Mouse (Mus musculus) liver, postnatal 0 days (tissue): ENCODE measurements around the gene Gpc6. TPM values are rescaled to one million over a fixed set of nuclear protein-coding genes. Genes with fewer than 3 reads are reported as not detected.

Source experiments
- ATAC-seq: fragments of 200-750 bp; cut with Nextera tagmentation; 2 replicates; pipeline ENCODE4 v1.8.0; 2017; ENCODE audit warnings: mild to moderate bottlenecking, moderate library complexity
- DNase-seq: peaks from one replicate; pipeline ENCODE4 v3.0.0-alpha.2; 2016
- H3K27ac ChIP-seq: fragments of 300-500 bp; sonication (generic); 2 replicates; pipeline ENCODE4 v1.5.1; 2014; ENCODE audit warnings: antibody characterized with exemption, moderate library complexity, mild to moderate bottlenecking, low read depth
- H3K27me3 ChIP-seq: fragments of 300-500 bp; sonication (generic); 2 replicates; pipeline ENCODE4 v1.6.1; 2014; ENCODE audit warnings: low read length, control low read depth, mixed read lengths; ENCODE audit not compliant: insufficient read depth
- H3K36me3 ChIP-seq: fragments of 300-500 bp; sonication (generic); replicated peaks from 2 replicates; pipeline ENCODE4 v1.6.1; 2014; ENCODE audit warnings: mild to moderate bottlenecking, control low read depth, low read length, moderate library complexity, mixed read lengths; ENCODE audit not compliant: insufficient read depth
- H3K4me1 ChIP-seq: fragments of 300-500 bp; sonication (generic); 2 replicates; pipeline ENCODE4 v1.6.1; 2014; ENCODE audit warnings: antibody characterized with exemption, mild to moderate bottlenecking, control low read depth; ENCODE audit not compliant: insufficient read depth
- H3K4me2 ChIP-seq: fragments of 300-500 bp; sonication (generic); 2 replicates; pipeline ENCODE4 v1.6.1; 2014; ENCODE audit warnings: low read depth, mild to moderate bottlenecking, low read length, moderate library complexity, mixed read lengths
- H3K4me3 ChIP-seq: fragments of 300-500 bp; sonication (generic); 2 replicates; pipeline ENCODE4 v1.5.1; 2014; ENCODE audit warnings: low read depth, low read length
- H3K9ac ChIP-seq: fragments of 300-500 bp; sonication (generic); replicated peaks from 2 replicates; pipeline ENCODE4 v1.6.1; 2014; ENCODE audit warnings: mild to moderate bottlenecking, moderate library complexity
- H3K9me3 ChIP-seq: fragments of 300-500 bp; sonication (generic); 2 replicates; pipeline ENCODE4 v1.6.1; 2016; ENCODE audit warnings: mild to moderate bottlenecking, control low read depth, low read length, mixed read lengths
- CTCF ChIP-seq: sonication (generic); IDR thresholded peaks from 2 replicates; pipeline ENCODE4 v1.5.1; 2016; ENCODE audit warnings: antibody characterized with exemption, low read depth
- EP300 ChIP-seq: IDR thresholded peaks from 2 replicates; pipeline ENCODE4 v1.6.1; 2016; ENCODE audit warnings: antibody characterized with exemption, low read depth, mild to moderate bottlenecking
- WGBS: fragments of 180-500 bp; shearing (Covaris S2); extraction: QIAGEN DNeasy Blood & Tissue Kit; methylation state at CpG from one replicate; pipeline ENCODE4 v1.1.7; 2014; ENCODE audit not compliant: insufficient replicate concordance; 5-methylcytosine and 5-hydroxymethylcytosine counted together
- polyA plus RNA-seq: library from polyadenylated mRNA; unstranded; fragments of >200 nt; fragmentation: Nextera tagmentation; extraction: Ambion mirVana; gene quantifications from 2 replicates; pipeline ENCODE4 v1.2.1, GENCODE M21; 2015

Gpc6 gene
- polyA plus RNA-seq, 1 experiment from 2014 or later, result 4.8 TPM

GRCm38 (mm10) chr14:117921393-117922014 is 996.4 kb downstream of the Gpc6 start:
- no peak overlapping the region for H3K27ac ChIP-seq
- no peaks in the 10 kb centered on the region for H3K27me3 ChIP-seq
- H3K9me3 ChIP-seq, result no peaks in the 10 kb centered on the region
- ATAC-seq (no peak), DNase-seq (no peak)
- no peak overlapping the region for H3K9ac ChIP-seq
- 78% methylated on average over 18 of the region's 18 CpGs for WGBS
- no peak overlapping the region for H3K4me3 ChIP-seq
- no peaks in the 10 kb centered on the region for H3K4me1 ChIP-seq
- H3K36me3 ChIP-seq, result no peaks in the 10 kb centered on the region
- no peak for TF ChIP-seq CTCF
- TF ChIP-seq EP300, result no peak
- H3K4me2 ChIP-seq, result no peak overlapping the region

GRCm38 (mm10) chr14:117923667-117924066 is 998.6 kb downstream of the Gpc6 start:
- no peaks in the 10 kb centered on the region for H3K4me1 ChIP-seq
- H3K27me3 ChIP-seq, result no peaks in the 10 kb centered on the region
- H3K27ac ChIP-seq, result no peak overlapping the region
- DNase-seq (no peak), ATAC-seq (no peak)
- WGBS, result 82% methylated on average over 8 of the region's 8 CpGs
- no peak overlapping the region for H3K4me2 ChIP-seq
- TF ChIP-seq CTCF (no peak), EP300 (no peak)
- no peak overlapping the region for H3K9ac ChIP-seq
- no peak overlapping the region for H3K4me3 ChIP-seq
- no peaks in the 10 kb centered on the region for H3K9me3 ChIP-seq
- H3K36me3 ChIP-seq, result no peaks in the 10 kb centered on the region

- ATAC-seq (no peak), DNase-seq (no peak)
- WGBS, result 51% methylated on average over 13 of the region's 13 CpGs
- Histone ChIP-seq H3K4me1 (no peaks in the 10 kb centered on the region), H3K36me3 (no peaks in the 10 kb centered on the region), H3K9ac (no peak overlapping the region), H3K27me3 (no peaks in the 10 kb centered on the region), H3K9me3 (no peaks in the 10 kb centered on the region), H3K4me2 (no peak overlapping the region), H3K4me3 (no peak overlapping the region), H3K27ac (no peak overlapping the region)
- TF ChIP-seq EP300, result no peak
- TF ChIP-seq CTCF, result no peak
Observed at GRCm38 (mm10) chr14:117930105-117930847, 1005.2 kb downstream of the Gpc6 start.

GRCm38 (mm10) chr14:117930848-117931816 is 1006.0 kb downstream of the Gpc6 start:
- ATAC-seq (no peak), DNase-seq (no peak)
- no peak overlapping the region for H3K27ac ChIP-seq
- H3K27me3 ChIP-seq, result no peaks in the 10 kb centered on the region
- H3K9me3 ChIP-seq, result no peaks in the 10 kb centered on the region
- no peak overlapping the region for H3K4me2 ChIP-seq
- WGBS, result 74% methylated on average over 16 of the region's 16 CpGs
- TF ChIP-seq EP300 (no peak), CTCF (no peak)
- no peaks in the 10 kb centered on the region for H3K4me1 ChIP-seq
- H3K9ac ChIP-seq, result no peak overlapping the region
- no peaks in the 10 kb centered on the region for H3K36me3 ChIP-seq
- no peak overlapping the region for H3K4me3 ChIP-seq

- ATAC-seq (no peak), DNase-seq (no peak)
- no peak overlapping the region for H3K4me2 ChIP-seq
- no peak overlapping the region for H3K4me3 ChIP-seq
- TF ChIP-seq CTCF (no peak), EP300 (no peak)
- no peaks in the 10 kb centered on the region for H3K9me3 ChIP-seq
- no peaks in the 10 kb centered on the region for H3K4me1 ChIP-seq
- H3K9ac ChIP-seq, result no peak overlapping the region
- 90% methylated on average over 16 of the region's 17 CpGs for WGBS
- H3K36me3 ChIP-seq, result no peaks in the 10 kb centered on the region
- no peak overlapping the region for H3K27ac ChIP-seq
- H3K27me3 ChIP-seq, result no peaks in the 10 kb centered on the region
Observed at GRCm38 (mm10) chr14:117932163-117932851, 1007.2 kb downstream of the Gpc6 start.
